In the genomic region with DNA sequence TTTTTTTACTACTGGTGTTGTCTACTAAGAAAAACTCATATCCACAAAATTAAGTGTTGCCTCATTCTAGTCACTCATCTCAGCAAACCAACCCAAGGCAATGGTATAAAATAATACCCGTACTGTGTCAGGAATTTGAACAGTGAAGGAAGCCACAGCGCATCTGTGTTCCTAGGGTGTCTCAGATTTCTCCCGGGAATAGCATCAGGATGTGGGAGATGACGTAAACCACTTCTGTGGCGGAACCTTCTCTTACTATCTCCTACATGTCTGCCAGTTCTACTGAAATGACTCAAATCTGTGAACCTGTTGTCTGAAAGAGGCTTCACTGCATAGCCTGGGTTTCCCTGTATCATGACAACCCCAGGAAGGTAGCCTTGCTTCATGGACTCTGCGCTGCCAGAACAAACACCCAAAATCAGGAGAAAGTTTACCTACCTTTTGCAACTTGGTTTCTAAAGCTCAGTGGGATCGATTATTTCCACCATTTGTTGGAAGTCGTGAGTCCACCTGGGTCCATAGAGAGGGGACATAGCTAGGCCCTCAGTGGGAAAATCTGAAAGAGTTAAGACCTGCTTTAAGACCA, we compare ENCODE assay signal across 18 mouse cellular contexts.
"Had no signal": no experiment of that assay in that cellular context is flagged by ENCODE, and none has a peak within 500 bp of the region (broad histone marks: within the 10 kb centered on the region; RNA-seq: fewer than 3 reads in every experiment).

No protein-coding gene starts in this region.

- DNase-seq: kidney, adult 2 months; kidney, postnatal 25 days; layer of hippocampus, adult 9-11 months; lung, embryonic 14.5 days; right cerebral cortex, postnatal 25 days; spleen, adult 18-20 months; thymus, adult 18-20 months; thymus, postnatal 4 days had no signal

- H3K4me1 ChIP-seq: stomach, embryonic 15.5 days had no signal

- H3K27me3 ChIP-seq: midbrain, embryonic 12.5 days; stomach, embryonic 15.5 days had no signal

- H3K36me3 ChIP-seq: midbrain, embryonic 12.5 days; stomach, embryonic 15.5 days had no signal

- H3K27ac ChIP-seq: kidney, postnatal 0 days; layer of hippocampus, adult 2 months; liver, embryonic 14.5 days; macrophage; midbrain, embryonic 12.5 days; stomach, embryonic 15.5 days had no signal

- H3K4me3 ChIP-seq: layer of hippocampus, adult 2 months; left cerebral cortex, adult 2 months; midbrain, embryonic 12.5 days; stomach, embryonic 15.5 days had no signal

- H3K9me3 ChIP-seq: midbrain, embryonic 12.5 days; stomach, embryonic 15.5 days had no signal

- ATAC-seq: intestine, postnatal 0 days; lung, postnatal 0 days; midbrain, embryonic 16.5 days had no signal

- H3K4me2 ChIP-seq: lung, embryonic 14.5 days; midbrain, embryonic 12.5 days; stomach, embryonic 15.5 days had no signal

- H3K9ac ChIP-seq: liver, embryonic 14.5 days; lung, embryonic 14.5 days; midbrain, embryonic 12.5 days; stomach, embryonic 15.5 days had no signal
